Mouse (Mus musculus) limb, embryonic 15.5 days (tissue): Measurements from ENCODE around the gene Retreg1. TPM values are rescaled to one million over a fixed set of nuclear protein-coding genes. Genes with fewer than 3 reads are reported as not detected.
A peak's percentile ranks its signal among the peaks of the same experiment; 100 is the strongest.
"Not testable (repeated sequence)": the region's sequence is repeated elsewhere in the genome, so short reads cannot be mapped to it uniquely, and the experiment has no call there.

Experiments
- ATAC-seq: fragments of 200-750 bp; cut with Nextera tagmentation; 2 replicates; pipeline ENCODE4 v1.8.0; 2017; ENCODE audit warnings: low read depth, moderate TSS enrichment; ENCODE audit not compliant: insufficient number of reproducible peaks, low FRiP score, low TSS enrichment
- H3K27ac ChIP-seq: fragments of 300-500 bp; sonication (generic); 2 replicates; pipeline ENCODE4 v1.5.1; 2015; ENCODE audit warnings: moderate library complexity, mild to moderate bottlenecking, inconsistent platforms
- H3K27me3 ChIP-seq: fragments of 300-500 bp; sonication (generic); 2 replicates; pipeline ENCODE4 v1.6.1; 2015; ENCODE audit warnings: inconsistent platforms
- H3K36me3 ChIP-seq: fragments of 300-500 bp; sonication (generic); 2 replicates; pipeline ENCODE4 v1.6.1; 2015; ENCODE audit warnings: inconsistent platforms
- H3K4me1 ChIP-seq: fragments of 300-500 bp; sonication (generic); 2 replicates; pipeline ENCODE4 v1.6.1; 2015; ENCODE audit warnings: inconsistent platforms
- H3K4me2 ChIP-seq: fragments of 300-500 bp; sonication (generic); 2 replicates; pipeline ENCODE4 v1.6.1; 2015; ENCODE audit warnings: mild to moderate bottlenecking, inconsistent platforms
- H3K4me3 ChIP-seq: fragments of 300-500 bp; sonication (generic); 2 replicates; pipeline ENCODE4 v1.5.1; 2015; ENCODE audit warnings: mild to moderate bottlenecking, inconsistent platforms
- H3K9ac ChIP-seq: fragments of 300-500 bp; sonication (generic); 2 replicates; pipeline ENCODE4 v1.6.1; 2015; ENCODE audit warnings: inconsistent platforms
- H3K9me3 ChIP-seq: fragments of 300-500 bp; sonication (generic); 2 replicates; pipeline ENCODE4 v1.6.1; 2016; ENCODE audit warnings: inconsistent platforms
- WGBS: fragments of 180-500 bp; shearing (Covaris S2); methylation state at CpG from one replicate; pipeline ENCODE4 v1.1.7; 2015; 5-methylcytosine and 5-hydroxymethylcytosine counted together
- polyA plus RNA-seq: library from polyadenylated mRNA; unstranded; fragments of >200 nt; fragmentation: Nextera tagmentation; extraction: Ambion mirVana; gene quantifications from 2 replicates; pipeline ENCODE4 v1.2.1, GENCODE M21; 2015

The Retreg1 gene
- polyA plus RNA-seq, 1 experiment from 2014 or later, result 5.1 TPM

GRCm38 (mm10) chr15:25984734-25985492 lies 141.9 kb downstream of the Retreg1 start:
- WGBS, result under 1% methylated on average over 71 of the region's 71 CpGs
- Histone ChIP-seq H3K4me2 (peak overlapping the region; percentile 74), H3K9ac (peak overlapping the region; percentile 97), H3K27me3 (no peaks in the 10 kb centered on the region), H3K4me1 (peaks cover 15% of the 10 kb centered on the region; the same call in 1 of the 2 replicates), H3K9me3 (no peaks in the 10 kb centered on the region), H3K27ac (peak overlapping the region; percentile 95), H3K4me3 (peak overlapping the region; percentile 99), H3K36me3 (peaks cover 18% of the 10 kb centered on the region)
- no peak for ATAC-seq

- H3K27me3 ChIP-seq, result no peaks in the 10 kb centered on the region
- peaks cover 56% of the 10 kb centered on the region for H3K36me3 ChIP-seq
- WGBS, result 60% methylated on average over 8 of the region's 8 CpGs
- no peak overlapping the region for H3K4me3 ChIP-seq
- no peak overlapping the region for H3K4me2 ChIP-seq
- H3K9me3 ChIP-seq, result no peaks in the 10 kb centered on the region
- H3K4me1 ChIP-seq, result 0 out of 2 replicates have a peak, but pooled peaks cover 3% of the 10 kb centered on the region
- H3K27ac ChIP-seq, result no peak overlapping the region
- H3K9ac ChIP-seq, result no peak overlapping the region
- ATAC-seq, result no peak
These were observed 150.2 kb downstream of the Retreg1 start for GRCm38 (mm10) chr15:25992992-25993727.

GRCm38 (mm10) chr15:25995521-25995920 lies 152.5 kb downstream of the Retreg1 start:
- no peak overlapping the region for H3K4me2 ChIP-seq
- peaks cover 48% of the 10 kb centered on the region for H3K36me3 ChIP-seq
- no peak for ATAC-seq
- 38% methylated on average over 2 of the region's 2 CpGs for WGBS
- no peak overlapping the region for H3K4me3 ChIP-seq
- H3K4me1 ChIP-seq, result 0 out of 2 replicates have a peak, but pooled peaks cover under 1% of the 10 kb centered on the region
- no peaks in the 10 kb centered on the region for H3K9me3 ChIP-seq
- no peak overlapping the region for H3K27ac ChIP-seq
- H3K27me3 ChIP-seq, result no peaks in the 10 kb centered on the region
- H3K9ac ChIP-seq, result no peak overlapping the region

- WGBS, result 81% methylated on average over 5 of the region's 5 CpGs
These were observed 156.6 kb downstream of the Retreg1 start for GRCm38 (mm10) chr15:25999545-25999944.

GRCm38 (mm10) chr15:26008621-26009020 lies 165.6 kb downstream of the Retreg1 start:
- Histone ChIP-seq H3K9ac (no peak overlapping the region), H3K4me1 (no peaks in the 10 kb centered on the region), H3K4me3 (no peak overlapping the region), H3K27ac (no peak overlapping the region), H3K36me3 (no peaks in the 10 kb centered on the region), H3K4me2 (no peak overlapping the region), H3K9me3 (no peaks in the 10 kb centered on the region), H3K27me3 (no peaks in the 10 kb centered on the region)
- no peak for ATAC-seq
- 74% methylated on average over 3 of the region's 3 CpGs for WGBS

More at GRCm38 (mm10) chr15:25999545-25999944, 156.6 kb downstream of the Retreg1 start:
- H3K36me3 ChIP-seq, result peaks cover 18% of the 10 kb centered on the region
- H3K4me1 ChIP-seq, ATAC-seq, H3K4me3 ChIP-seq, H3K27ac ChIP-seq, H3K4me2 ChIP-seq, H3K27me3 ChIP-seq, H3K9me3 ChIP-seq, H3K9ac ChIP-seq: not testable (repeated sequence)

GRCm38 (mm10) chr15:26012891-26013290 lies 169.9 kb downstream of the Retreg1 start:
- no peak overlapping the region for H3K4me3 ChIP-seq
- ATAC-seq, result no peak
- 56% methylated on average over 4 of the region's 4 CpGs for WGBS
- H3K4me2 ChIP-seq, result no peak overlapping the region
- no peak overlapping the region for H3K9ac ChIP-seq
- no peaks in the 10 kb centered on the region for H3K27me3 ChIP-seq
- H3K9me3 ChIP-seq, result no peaks in the 10 kb centered on the region
- no peaks in the 10 kb centered on the region for H3K36me3 ChIP-seq
- H3K4me1 ChIP-seq, result no peaks in the 10 kb centered on the region
- no peak overlapping the region for H3K27ac ChIP-seq

- Histone ChIP-seq H3K4me2 (no peak overlapping the region), H3K9ac (no peak overlapping the region), H3K9me3 (no peaks in the 10 kb centered on the region), H3K27me3 (no peaks in the 10 kb centered on the region), H3K4me1 (no peaks in the 10 kb centered on the region), H3K27ac (no peak overlapping the region), H3K4me3 (no peak overlapping the region), H3K36me3 (no peaks in the 10 kb centered on the region)
- 37% methylated on average over 14 of the region's 14 CpGs for WGBS
- no peak for ATAC-seq
These were observed 173.1 kb downstream of the Retreg1 start for GRCm38 (mm10) chr15:26015979-26016665.

- Histone ChIP-seq H3K9me3 (no peaks in the 10 kb centered on the region), H3K36me3 (no peaks in the 10 kb centered on the region), H3K4me3 (no peak overlapping the region), H3K4me2 (no peak overlapping the region), H3K27ac (no peak overlapping the region), H3K4me1 (no peaks in the 10 kb centered on the region), H3K9ac (no peak overlapping the region), H3K27me3 (no peaks in the 10 kb centered on the region)
- ATAC-seq, result no peak
- WGBS, result 41% methylated on average over 8 of the region's 8 CpGs
These were observed 178.7 kb downstream of the Retreg1 start for GRCm38 (mm10) chr15:26021721-26022120.

- Histone ChIP-seq H3K9ac (no peak overlapping the region), H3K4me3 (no peak overlapping the region), H3K9me3 (no peaks in the 10 kb centered on the region), H3K4me2 (no peak overlapping the region), H3K27me3 (no peaks in the 10 kb centered on the region), H3K4me1 (no peaks in the 10 kb centered on the region), H3K27ac (no peak overlapping the region), H3K36me3 (no peaks in the 10 kb centered on the region)
- 88% methylated on average over 5 of the region's 5 CpGs for WGBS
- no peak for ATAC-seq
These were observed 179.7 kb downstream of the Retreg1 start for GRCm38 (mm10) chr15:26022636-26023035.
